Mouse (Mus musculus) forebrain, embryonic 10.5 days (tissue): ENCODE measurements around the gene Nvl. TPM values are rescaled to one million over a fixed set of nuclear protein-coding genes. Genes with fewer than 3 reads are reported as not detected.
A peak's percentile ranks its signal among the peaks of the same experiment; 100 is the strongest.

Source experiments
- DNase-seq: peaks from one replicate; pipeline ENCODE4 v3.0.0-alpha.2; 2017; ENCODE audit warnings: low spot score; ENCODE audit errors: extremely low spot score
- H3K27ac ChIP-seq: fragments of 300-500 bp; sonication (generic); 2 replicates; pipeline ENCODE4 v1.5.1; 2016; ENCODE audit warnings: mild to moderate bottlenecking
- H3K27me3 ChIP-seq: fragments of 300-500 bp; sonication (generic); 2 replicates; pipeline ENCODE4 v1.6.1; 2016; ENCODE audit warnings: mild to moderate bottlenecking; ENCODE audit not compliant: poor library complexity, severe bottlenecking
- H3K36me3 ChIP-seq: fragments of 300-500 bp; sonication (generic); replicated peaks from 2 replicates; pipeline ENCODE4 v1.6.1; 2016; ENCODE audit warnings: mild to moderate bottlenecking, moderate library complexity
- H3K4me1 ChIP-seq: fragments of 300-500 bp; sonication (generic); 2 replicates; pipeline ENCODE4 v1.6.1; 2016
- H3K4me3 ChIP-seq: fragments of 300-500 bp; sonication (generic); 2 replicates; pipeline ENCODE4 v1.5.1; 2016; ENCODE audit warnings: mild to moderate bottlenecking, moderate library complexity
- H3K9me3 ChIP-seq: fragments of 300-500 bp; sonication (generic); 2 replicates; pipeline ENCODE4 v1.6.1; 2016; ENCODE audit warnings: mild to moderate bottlenecking, moderate library complexity
- WGBS: fragments of 180-500 bp; shearing (Covaris S2); methylation state at CpG from one replicate; pipeline ENCODE4 v1.1.7; 2016; 5-methylcytosine and 5-hydroxymethylcytosine counted together
- polyA plus RNA-seq: library from polyadenylated mRNA; unstranded; fragments of >200 nt; fragmentation: Nextera tagmentation; extraction: Ambion mirVana; gene quantifications from 2 replicates; pipeline ENCODE4 v1.2.1, GENCODE M21; 2016

The Nvl gene
- polyA plus RNA-seq, 1 experiment from 2014 or later: 45.8 TPM

DNA sequence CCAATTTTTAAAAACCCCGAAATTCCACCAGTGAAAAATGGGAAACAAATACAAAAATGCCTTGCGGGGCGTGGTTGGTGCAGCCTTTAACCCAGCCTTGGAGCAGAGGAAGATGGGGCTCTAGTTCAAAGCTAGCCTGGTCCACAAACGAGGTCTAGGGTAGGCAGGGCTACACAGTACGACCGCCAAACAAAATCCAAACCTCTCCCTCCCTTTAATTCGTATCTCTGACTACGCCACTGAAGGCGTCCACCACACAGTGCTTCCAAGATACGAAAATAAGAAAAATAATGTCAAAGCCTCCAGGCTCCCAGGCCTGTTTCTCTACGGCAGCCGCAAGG is 425 bp downstream of the Nvl start:
- Histone ChIP-seq H3K27me3 (no peaks in the 10 kb centered on the region), H3K27ac (peak overlapping the region; percentile 90), H3K9me3 (no peaks in the 10 kb centered on the region), H3K4me1 (peaks cover 42% of the 10 kb centered on the region), H3K36me3 (peaks cover 40% of the 10 kb centered on the region), H3K4me3 (peak overlapping the region; percentile 85)
- under 1% methylated on average over 12 of the region's 12 CpGs for WGBS
- DNase-seq: no peak

DNA sequence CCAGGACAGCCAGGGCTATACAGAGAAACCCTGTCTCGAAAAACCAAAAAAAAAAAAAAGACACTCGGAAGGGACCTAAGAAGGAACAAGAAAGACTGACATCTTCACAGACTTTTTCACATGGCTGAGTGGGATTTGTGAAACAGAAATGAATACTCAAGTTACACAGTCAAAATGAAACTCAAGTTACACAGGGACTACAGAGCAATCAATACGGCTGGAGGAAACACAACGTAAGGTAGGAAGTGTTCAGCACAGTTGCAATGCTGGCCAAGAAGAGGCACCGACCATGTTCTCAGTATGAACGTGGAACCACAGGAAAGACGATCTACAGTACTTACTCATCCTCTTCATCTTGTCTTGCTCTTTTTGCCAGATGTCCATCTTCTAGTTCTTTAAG is 5.3 kb downstream of the Nvl start:
- WGBS: 95% methylated on average over 7 of the region's 7 CpGs
- DNase-seq: no peak
- Histone ChIP-seq H3K4me3 (no peak overlapping the region), H3K27ac (no peak overlapping the region), H3K27me3 (no peaks in the 10 kb centered on the region), H3K4me1 (peaks cover 9% of the 10 kb centered on the region), H3K9me3 (no peaks in the 10 kb centered on the region), H3K36me3 (peaks cover 87% of the 10 kb centered on the region)

DNA sequence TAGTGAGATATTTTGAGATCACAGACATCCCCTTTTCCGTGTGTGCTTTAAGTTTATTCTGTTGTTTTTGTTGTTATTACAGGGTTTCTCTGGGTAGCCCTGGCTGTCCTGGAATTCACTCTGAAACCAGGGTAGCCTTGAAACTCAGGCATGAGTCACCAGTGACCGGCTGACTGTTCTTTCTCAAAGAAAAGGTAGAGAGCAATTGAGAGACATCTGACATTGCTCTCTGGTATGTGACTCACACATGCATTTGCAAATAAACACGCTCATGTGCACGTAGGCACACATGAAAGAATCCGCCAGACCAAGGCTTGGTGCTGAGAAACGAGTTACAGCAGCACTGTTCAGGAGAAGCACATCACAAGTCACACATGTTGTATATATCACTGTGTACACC is 12.1 kb downstream of the Nvl start:
- no peaks in the 10 kb centered on the region for H3K9me3 ChIP-seq
- H3K27me3 ChIP-seq: no peaks in the 10 kb centered on the region
- WGBS: 93% methylated on average over 6 of the region's 6 CpGs
- DNase-seq: no peak
- no peaks in the 10 kb centered on the region for H3K4me1 ChIP-seq
- no peak overlapping the region for H3K4me3 ChIP-seq
- H3K36me3 ChIP-seq: peaks cover 97% of the 10 kb centered on the region
- no peak overlapping the region for H3K27ac ChIP-seq

DNA sequence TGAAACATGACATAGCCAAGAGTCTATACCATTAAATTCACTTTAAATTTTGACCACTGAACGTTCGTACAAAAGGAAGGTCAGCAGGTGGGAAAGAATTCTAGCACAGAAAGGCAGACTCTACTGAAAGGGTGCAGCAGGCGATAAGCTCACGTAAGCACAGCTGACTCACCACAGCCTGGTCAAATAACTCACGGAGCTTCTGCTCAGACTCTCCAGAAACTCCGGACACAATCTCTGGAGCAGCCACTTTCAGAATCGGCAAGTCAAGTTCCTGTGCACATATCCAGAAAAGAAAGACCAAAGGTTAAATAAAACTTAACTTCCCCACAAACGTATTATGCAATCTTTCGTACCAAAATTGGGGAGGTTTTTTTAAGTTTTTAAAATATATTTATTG is 17.2 kb downstream of the Nvl start:
- no peak overlapping the region for H3K27ac ChIP-seq
- no peak for DNase-seq
- H3K4me3 ChIP-seq: no peak overlapping the region
- H3K4me1 ChIP-seq: no peaks in the 10 kb centered on the region
- no peaks in the 10 kb centered on the region for H3K9me3 ChIP-seq
- H3K27me3 ChIP-seq: no peaks in the 10 kb centered on the region
- H3K36me3 ChIP-seq: peaks cover 97% of the 10 kb centered on the region
- WGBS: 94% methylated on average over 9 of the region's 9 CpGs

DNA sequence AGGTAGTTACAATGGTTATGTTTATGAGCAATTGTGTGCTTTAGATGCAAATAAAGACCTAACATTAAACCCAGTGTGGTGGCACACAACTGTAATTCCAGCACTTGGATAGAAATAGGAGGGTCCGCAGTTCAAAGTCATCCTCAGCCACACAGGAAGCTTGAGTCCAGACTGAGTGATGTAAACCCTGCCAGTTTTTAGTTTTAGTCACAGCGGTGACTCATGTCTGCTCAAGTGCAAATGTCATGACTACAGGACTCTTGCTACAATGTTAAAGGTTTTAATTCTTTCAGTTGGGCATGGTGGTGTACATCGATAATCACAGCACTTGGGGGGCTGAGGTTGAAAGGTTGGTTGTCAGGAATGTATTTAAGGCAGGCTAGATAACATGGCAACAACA is 18.1 kb downstream of the Nvl start:
- H3K36me3 ChIP-seq: peaks cover 99% of the 10 kb centered on the region

DNA sequence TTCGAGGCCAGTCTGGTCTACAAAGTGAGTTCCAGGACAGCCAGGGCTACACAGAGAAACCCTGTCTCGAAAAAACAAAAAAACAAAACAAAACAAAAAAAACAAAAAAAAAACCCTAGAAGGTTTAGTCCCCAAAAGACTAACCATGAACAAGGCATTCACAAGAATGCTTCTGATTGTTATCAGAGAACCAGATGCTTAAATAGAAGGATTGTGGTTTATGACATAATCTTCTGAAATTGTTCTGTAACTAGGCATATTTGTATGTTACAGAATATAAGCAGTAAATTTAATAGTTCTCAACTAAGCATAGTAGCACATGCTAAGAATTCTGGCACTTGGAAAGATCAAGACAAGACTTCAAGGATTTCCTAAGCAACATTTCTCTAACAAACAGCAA is 19.9 kb downstream of the Nvl start:
- H3K27ac ChIP-seq: no peak overlapping the region
- no peak overlapping the region for H3K4me3 ChIP-seq
- no peaks in the 10 kb centered on the region for H3K9me3 ChIP-seq
- 93% methylated on average over 2 of the region's 2 CpGs for WGBS
- no peaks in the 10 kb centered on the region for H3K4me1 ChIP-seq
- H3K36me3 ChIP-seq: peaks cover 98% of the 10 kb centered on the region
- no peak for DNase-seq
- no peaks in the 10 kb centered on the region for H3K27me3 ChIP-seq

More for the DNA sequence above, 18.1 kb downstream of the Nvl start:
- no peak for DNase-seq
- Histone ChIP-seq H3K9me3 (no peaks in the 10 kb centered on the region), H3K27me3 (no peaks in the 10 kb centered on the region), H3K4me3 (no peak overlapping the region), H3K27ac (no peak overlapping the region), H3K4me1 (no peaks in the 10 kb centered on the region)
- 95% methylated on average over 3 of the region's 3 CpGs for WGBS

DNA sequence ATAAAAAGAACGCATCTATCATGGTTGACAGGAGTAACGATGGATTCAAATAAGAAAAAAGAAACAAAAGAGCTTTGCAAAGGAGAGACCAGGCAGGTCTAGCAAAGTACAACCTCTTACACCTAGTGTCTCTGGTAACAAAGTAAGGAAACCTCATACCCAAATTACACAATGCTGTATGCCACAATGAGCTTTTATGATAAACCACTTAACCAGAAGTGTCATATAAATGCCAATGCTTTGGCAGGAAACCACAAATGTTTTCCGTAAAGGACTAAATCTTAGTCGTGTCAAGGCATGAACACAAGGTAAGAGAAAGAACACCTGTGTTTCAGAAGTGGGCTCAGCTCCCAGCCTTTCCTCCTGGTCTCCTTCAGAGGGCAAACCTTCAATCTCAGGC is 26.9 kb downstream of the Nvl start:
- H3K4me1 ChIP-seq: no peaks in the 10 kb centered on the region
- 90% methylated on average over 4 of the region's 4 CpGs for WGBS
- H3K4me3 ChIP-seq: no peak overlapping the region
- no peaks in the 10 kb centered on the region for H3K27me3 ChIP-seq
- DNase-seq: no peak
- H3K27ac ChIP-seq: no peak overlapping the region
- H3K36me3 ChIP-seq: peaks cover 98% of the 10 kb centered on the region
- no peaks in the 10 kb centered on the region for H3K9me3 ChIP-seq

DNA sequence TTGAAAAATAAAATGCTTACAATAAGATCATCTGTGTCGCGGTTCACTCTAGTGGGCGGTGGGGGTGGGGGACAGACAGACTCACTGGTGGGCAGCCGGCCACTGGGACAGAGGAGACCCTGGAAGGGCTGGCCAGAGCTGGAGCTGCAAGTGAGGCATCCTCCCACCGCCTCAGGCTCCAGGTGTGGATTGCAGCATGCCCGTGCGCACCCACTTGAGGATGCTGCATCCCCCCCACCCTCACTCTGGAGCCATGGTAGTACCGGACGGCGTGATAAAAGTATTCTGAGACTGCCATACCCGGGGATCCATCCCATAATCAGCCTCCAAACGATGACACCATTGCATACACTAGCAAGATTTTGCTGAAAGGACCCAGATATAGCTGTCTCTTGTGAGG is 54.0 kb downstream of the Nvl start:
- Histone ChIP-seq H3K36me3 (peaks cover 45% of the 10 kb centered on the region), H3K27ac (no peak overlapping the region), H3K4me3 (no peak overlapping the region), H3K27me3 (no peaks in the 10 kb centered on the region), H3K9me3 (no peaks in the 10 kb centered on the region), H3K4me1 (no peaks in the 10 kb centered on the region)
- WGBS: 82% methylated on average over 12 of the region's 12 CpGs
- no peak for DNase-seq

DNA sequence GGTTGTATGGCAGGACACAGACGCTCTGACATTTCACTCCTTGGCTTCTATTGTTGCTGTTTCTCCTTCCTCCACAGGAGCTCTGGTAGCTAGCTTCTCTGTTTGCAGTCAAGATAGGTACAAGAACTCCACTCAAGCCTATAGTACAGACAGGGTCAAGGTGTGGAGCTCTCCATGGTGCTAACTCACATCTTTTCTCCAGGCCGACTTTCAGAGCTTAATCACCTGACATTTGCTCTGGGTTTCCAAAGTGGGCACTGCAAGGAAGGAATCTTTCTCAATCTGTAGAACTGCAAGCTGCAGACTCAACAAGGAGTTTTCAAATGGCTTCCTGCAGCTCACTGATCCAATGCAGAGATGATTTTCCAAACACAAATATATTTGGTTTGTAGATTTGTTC is 60.0 kb downstream of the Nvl start:
- no peaks in the 10 kb centered on the region for H3K36me3 ChIP-seq
- no peaks in the 10 kb centered on the region for H3K4me1 ChIP-seq
- H3K4me3 ChIP-seq: no peak overlapping the region
- WGBS: 43% methylated on average over 2 of the region's 2 CpGs
- no peak for DNase-seq
- H3K9me3 ChIP-seq: no peaks in the 10 kb centered on the region
- H3K27me3 ChIP-seq: no peaks in the 10 kb centered on the region
- no peak overlapping the region for H3K27ac ChIP-seq

DNA sequence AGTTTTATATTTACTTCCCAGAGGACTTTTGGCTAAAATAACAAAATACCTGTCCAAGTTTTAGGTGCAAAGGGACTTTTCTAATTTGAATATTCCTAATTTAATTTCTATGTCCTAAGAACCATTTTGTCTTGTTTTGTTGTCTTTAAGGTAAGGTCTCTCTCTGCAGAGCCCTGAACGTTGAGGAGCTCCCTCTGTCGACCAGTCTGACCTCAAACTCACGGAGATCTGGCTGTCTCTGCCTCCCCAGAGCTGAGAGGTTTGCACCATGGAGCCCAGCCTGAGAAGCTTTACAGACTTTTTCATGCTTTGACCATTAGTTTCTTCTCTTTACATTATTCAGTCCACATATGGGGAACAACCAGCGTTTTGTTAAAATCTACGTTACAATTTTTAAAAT is 70.9 kb downstream of the Nvl start:
- WGBS: 52% methylated on average over 5 of the region's 5 CpGs
- H3K4me1 ChIP-seq: no peaks in the 10 kb centered on the region
- H3K36me3 ChIP-seq: no peaks in the 10 kb centered on the region
- H3K27me3 ChIP-seq: no peaks in the 10 kb centered on the region
- no peak overlapping the region for H3K27ac ChIP-seq
- DNase-seq: no peak
- no peak overlapping the region for H3K4me3 ChIP-seq
- H3K9me3 ChIP-seq: no peaks in the 10 kb centered on the region

DNA sequence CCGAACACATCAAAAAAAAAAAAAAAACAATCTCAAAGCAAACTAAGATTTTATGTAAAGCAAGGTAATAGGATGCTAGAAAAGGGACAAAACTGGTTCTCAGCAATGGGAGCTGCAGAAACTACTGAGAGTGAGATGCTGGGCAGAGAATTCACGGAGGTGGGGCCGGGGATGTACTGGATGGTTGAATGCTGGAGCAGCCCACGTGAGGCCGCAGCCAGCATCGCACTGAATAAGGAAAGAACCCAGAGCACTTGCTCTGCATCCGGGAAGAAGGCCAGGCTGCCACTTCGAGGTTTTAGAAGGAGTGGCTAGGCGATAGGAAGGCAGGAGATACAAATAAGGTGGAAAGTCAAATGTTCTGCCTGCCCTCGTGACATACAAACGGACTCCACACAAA is 74.3 kb downstream of the Nvl start:
- Histone ChIP-seq H3K4me3 (no peak overlapping the region), H3K36me3 (no peaks in the 10 kb centered on the region), H3K9me3 (no peaks in the 10 kb centered on the region), H3K27ac (no peak overlapping the region), H3K4me1 (no peaks in the 10 kb centered on the region), H3K27me3 (no peaks in the 10 kb centered on the region)
- 68% methylated on average over 11 of the region's 11 CpGs for WGBS
- DNase-seq: no peak

DNA sequence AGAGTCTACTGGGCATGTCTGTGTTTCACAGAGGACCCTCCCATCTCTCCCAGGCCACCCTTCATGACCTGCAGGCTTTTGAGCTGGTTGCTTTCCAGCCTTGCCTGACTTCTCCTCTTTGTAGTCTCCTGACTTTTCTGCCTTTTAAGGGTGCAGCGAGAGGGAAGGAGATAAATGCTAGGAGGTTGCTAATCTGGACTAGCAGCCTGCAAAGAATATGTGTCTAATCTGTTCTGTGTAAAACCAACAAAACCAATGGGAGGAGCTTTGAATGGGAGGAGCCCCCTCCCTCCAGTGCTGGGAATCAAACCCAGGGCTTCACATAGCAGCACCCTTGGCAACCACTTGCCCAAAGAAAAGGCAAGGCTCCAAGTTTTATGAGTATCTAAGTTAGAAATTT is 75.7 kb downstream of the Nvl start:
- no peak for DNase-seq
- H3K4me3 ChIP-seq: no peak overlapping the region
- H3K36me3 ChIP-seq: no peaks in the 10 kb centered on the region
- WGBS: 63% methylated on average over 1 of the region's 1 CpGs
- no peaks in the 10 kb centered on the region for H3K9me3 ChIP-seq
- H3K27ac ChIP-seq: no peak overlapping the region
- no peaks in the 10 kb centered on the region for H3K4me1 ChIP-seq
- no peaks in the 10 kb centered on the region for H3K27me3 ChIP-seq

DNA sequence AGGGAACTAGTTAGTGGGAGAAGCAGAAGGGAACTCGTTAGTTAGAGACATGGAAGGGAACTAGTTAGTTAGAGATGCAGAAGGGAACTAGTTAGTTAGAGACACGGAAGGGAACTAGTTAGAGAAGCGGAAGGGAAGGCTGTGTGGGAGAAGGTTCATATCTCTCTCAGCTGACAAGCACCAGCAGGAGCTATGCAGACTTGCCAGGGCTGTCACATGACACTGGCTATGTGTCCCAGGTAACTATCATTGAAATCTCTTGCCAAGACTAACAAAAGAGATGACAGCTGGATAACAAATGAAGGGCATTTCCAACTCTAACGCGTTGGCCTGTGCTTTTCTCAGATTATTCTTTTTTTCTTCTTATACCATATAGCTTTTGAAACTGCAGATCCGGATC is 79.4 kb downstream of the Nvl start:
- no peak overlapping the region for H3K4me3 ChIP-seq
- WGBS: 87% methylated on average over 6 of the region's 6 CpGs
- no peak overlapping the region for H3K27ac ChIP-seq
- H3K9me3 ChIP-seq: no peaks in the 10 kb centered on the region
- no peak for DNase-seq
- H3K27me3 ChIP-seq: no peaks in the 10 kb centered on the region
- H3K36me3 ChIP-seq: no peaks in the 10 kb centered on the region
- H3K4me1 ChIP-seq: peaks cover 5% of the 10 kb centered on the region; the same call in 1 of the 2 replicates

DNA sequence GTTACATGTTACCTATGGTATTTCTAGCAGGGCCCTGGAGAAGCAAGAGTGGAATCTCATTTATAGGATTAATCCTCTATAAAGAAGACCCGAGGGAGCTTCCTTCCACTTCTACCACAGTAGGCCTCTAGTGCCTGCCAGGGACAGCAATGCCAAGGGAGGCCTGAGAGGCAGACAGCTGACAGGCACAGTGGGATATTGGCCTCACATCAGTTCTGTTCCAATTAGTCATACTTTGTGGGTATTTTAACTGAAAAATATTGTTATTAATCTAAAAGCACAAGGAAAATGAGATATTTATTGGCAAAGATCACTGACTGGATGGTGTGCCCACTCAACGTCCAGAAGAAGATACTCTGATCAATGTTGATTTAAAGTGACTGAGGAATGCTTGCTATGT is 80.0 kb downstream of the Nvl start:
- no peaks in the 10 kb centered on the region for H3K27me3 ChIP-seq
- 80% methylated on average over 2 of the region's 2 CpGs for WGBS

More for the DNA sequence above, 80.0 kb downstream of the Nvl start:
- H3K27ac ChIP-seq: no peak overlapping the region
- no peaks in the 10 kb centered on the region for H3K36me3 ChIP-seq
- H3K9me3 ChIP-seq: no peaks in the 10 kb centered on the region
- peaks cover 5% of the 10 kb centered on the region; the same call in 1 of the 2 replicates for H3K4me1 ChIP-seq
- DNase-seq: no peak
- H3K4me3 ChIP-seq: no peak overlapping the region
